Mouse (Mus musculus) C2C12 (cell line): ENCODE results near the gene Bcr. TPM values are rescaled to one million over a fixed set of nuclear protein-coding genes. Genes with fewer than 3 reads are reported as not detected.

ENCODE experiments used
- H3K27me3 ChIP-seq: one replicate; pipeline ENCODE4 v1.6.1; 2011; ENCODE audit not compliant: control insufficient read depth, insufficient read depth, insufficient read length
- H3K36me3 ChIP-seq: one replicate; pipeline ENCODE4 v1.6.1; 2011; ENCODE audit not compliant: control insufficient read depth, insufficient read depth
- H3K4me3 ChIP-seq: one replicate; pipeline ENCODE4 v1.5.1; 2011; ENCODE audit warnings: mild to moderate bottlenecking, control low read depth; ENCODE audit not compliant: poor library complexity, insufficient read depth, severe bottlenecking
- H3K79me2 ChIP-seq: one replicate; pipeline ENCODE4 v1.6.1; 2011; ENCODE audit not compliant: control insufficient read depth, insufficient read depth
- H3K79me3 ChIP-seq: one replicate; pipeline ENCODE4 v1.6.1; 2011; ENCODE audit warnings: low read depth, control low read depth
- H3ac ChIP-seq: one replicate; pipeline ENCODE3; 2011; ENCODE audit warnings: low read depth; ENCODE audit not compliant: control insufficient read depth, insufficient read length
- CEBPB ChIP-seq: IDR thresholded peaks from one replicate; pipeline ENCODE4 v1.6.1; 2011; ENCODE audit warnings: low read depth, mild to moderate bottlenecking, control low read depth, moderate library complexity
- CTCF ChIP-seq: IDR thresholded peaks from one replicate; pipeline ENCODE4 v1.5.1; 2011; ENCODE audit not compliant: control insufficient read depth, insufficient read depth, insufficient read length
- FOSL1 ChIP-seq: IDR thresholded peaks from one replicate; pipeline ENCODE4 v1.8.0; 2011; ENCODE audit warnings: mild to moderate bottlenecking, low read length; ENCODE audit not compliant: poor library complexity, insufficient read depth, severe bottlenecking
- MAX ChIP-seq: IDR thresholded peaks from one replicate; pipeline ENCODE4 v1.6.1; 2011; ENCODE audit warnings: mild to moderate bottlenecking, control low read depth
- MYOD1 ChIP-seq: IDR thresholded peaks from one replicate; pipeline ENCODE4 v1.6.1; 2011; ENCODE audit warnings: low read depth; ENCODE audit not compliant: control insufficient read depth, insufficient read length
- MYOG ChIP-seq: IDR thresholded peaks from one replicate; pipeline ENCODE4 v1.6.1; 2011; ENCODE audit not compliant: control insufficient read depth, insufficient read length; ENCODE audit errors: extremely low read depth
- USF1 ChIP-seq: IDR thresholded peaks from one replicate; pipeline ENCODE4 v1.6.1; 2011; ENCODE audit warnings: low read depth, mild to moderate bottlenecking, control low read depth, moderate library complexity
- polyA plus RNA-seq: library from polyadenylated mRNA; unstranded; fragments of >200 nt; fragmentation: generic; extraction: Trizol; gene quantifications from one replicate; pipeline ENCODE4 v1.2.1, GENCODE M21; 2012; ENCODE audit warnings: missing spikeins

The Bcr gene
- polyA plus RNA-seq, 1 experiment, result 16.1 TPM

GRCm38 (mm10) chr10:75184826-75185225, 124.4 kb downstream of the Bcr start:
- H3K36me3 ChIP-seq, result peaks cover 32% of the 10 kb centered on the region
- H3K4me3 ChIP-seq, result no peak overlapping the region

DNA sequence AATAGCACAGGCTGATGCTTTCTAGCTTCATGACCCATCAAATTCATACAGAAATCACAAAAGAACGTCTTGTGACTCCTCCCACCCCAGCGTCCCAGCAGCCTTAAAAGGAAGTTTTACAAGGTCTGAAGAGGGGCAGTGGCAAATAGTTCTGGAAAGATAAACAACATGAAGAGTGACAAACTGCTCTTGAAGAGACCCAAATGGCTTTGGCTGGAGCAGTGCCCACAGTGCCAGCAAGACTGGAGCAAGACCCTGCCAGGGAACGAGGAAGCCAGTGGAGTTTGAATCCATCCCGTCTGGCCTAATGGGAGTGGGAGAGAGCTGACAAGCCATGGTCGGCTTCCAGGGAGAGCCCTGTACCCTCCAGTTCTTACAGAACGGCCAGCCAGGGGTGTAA, 126.2 kb downstream of the Bcr start:
- Histone ChIP-seq H3ac (no peak overlapping the region), H3K79me2 (no peaks in the 10 kb centered on the region), H3K36me3 (peaks cover 21% of the 10 kb centered on the region), H3K4me3 (no peak overlapping the region), H3K79me3 (no peaks in the 10 kb centered on the region), H3K27me3 (no peaks in the 10 kb centered on the region)
- no peak for TF ChIP-seq FOSL1

More at GRCm38 (mm10) chr10:75184826-75185225, 124.4 kb downstream of the Bcr start:
- no peak for TF ChIP-seq CEBPB
- no peak for TF ChIP-seq CTCF
- no peak for TF ChIP-seq FOSL1
- TF ChIP-seq USF1, result no peak
- TF ChIP-seq MYOG, result no peak
- TF ChIP-seq MYOD1, result no peak
- no peak for TF ChIP-seq MAX
- H3K79me3 ChIP-seq, result no peaks in the 10 kb centered on the region
- no peak overlapping the region for H3ac ChIP-seq
- H3K79me2 ChIP-seq, result no peaks in the 10 kb centered on the region
- H3K27me3 ChIP-seq, result no peaks in the 10 kb centered on the region

GRCm38 (mm10) chr10:75187366-75188056, 127.1 kb downstream of the Bcr start:
- no peak overlapping the region for H3K4me3 ChIP-seq
- H3K27me3 ChIP-seq, result no peaks in the 10 kb centered on the region
- no peaks in the 10 kb centered on the region for H3K79me2 ChIP-seq
- H3K79me3 ChIP-seq, result no peaks in the 10 kb centered on the region
- H3K36me3 ChIP-seq, result peaks cover 13% of the 10 kb centered on the region
- no peak for TF ChIP-seq MYOD1
- TF ChIP-seq USF1, result no peak
- no peak for TF ChIP-seq MYOG
- TF ChIP-seq MAX, result no peak
- no peak for TF ChIP-seq FOSL1
- no peak for TF ChIP-seq CTCF
- TF ChIP-seq CEBPB, result no peak
- no peak overlapping the region for H3ac ChIP-seq

- Histone ChIP-seq H3K4me3 (no peak overlapping the region), H3K79me3 (no peaks in the 10 kb centered on the region), H3K27me3 (no peaks in the 10 kb centered on the region), H3ac (no peak overlapping the region), H3K36me3 (no peaks in the 10 kb centered on the region), H3K79me2 (no peaks in the 10 kb centered on the region)
- TF ChIP-seq MYOD1, result no peak
- TF ChIP-seq FOSL1, result no peak
- no peak for TF ChIP-seq MYOG
- TF ChIP-seq USF1, result no peak
- TF ChIP-seq CEBPB, result no peak
- TF ChIP-seq MAX, result no peak
- no peak for TF ChIP-seq CTCF
Observed at GRCm38 (mm10) chr10:75191647-75192046, 131.3 kb downstream of the Bcr start.

DNA sequence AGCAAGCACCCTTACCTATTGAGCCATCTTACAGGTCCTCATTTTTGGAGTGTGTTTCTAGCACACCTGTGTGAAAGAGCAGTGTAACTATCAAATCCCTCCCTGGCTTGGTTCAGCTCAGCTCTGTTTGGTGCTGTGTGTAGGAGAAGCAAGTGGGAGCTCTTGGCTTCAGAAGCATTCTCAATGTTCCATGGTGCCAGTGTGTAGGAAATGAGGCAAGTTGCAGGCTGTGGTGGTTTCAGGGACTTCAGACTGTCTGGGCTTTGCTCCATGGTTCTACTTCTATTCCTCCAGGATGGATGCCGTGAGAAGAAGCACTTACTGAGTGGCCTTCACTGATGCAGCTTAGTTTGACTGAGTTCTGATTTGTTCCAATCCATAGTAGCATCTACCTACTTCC, 137.4 kb downstream of the Bcr start:
- H3K27me3 ChIP-seq, result no peaks in the 10 kb centered on the region
- H3K79me2 ChIP-seq, result no peaks in the 10 kb centered on the region
- no peak overlapping the region for H3ac ChIP-seq
- TF ChIP-seq MYOD1 (no peak), CTCF (no peak), CEBPB (no peak), FOSL1 (no peak), USF1 (no peak), MYOG (no peak), MAX (no peak)
- H3K36me3 ChIP-seq, result no peaks in the 10 kb centered on the region
- H3K4me3 ChIP-seq, result no peak overlapping the region
- H3K79me3 ChIP-seq, result no peaks in the 10 kb centered on the region

- Histone ChIP-seq H3K4me3 (no peak overlapping the region), H3K79me3 (no peaks in the 10 kb centered on the region), H3K79me2 (no peaks in the 10 kb centered on the region), H3ac (no peak overlapping the region), H3K36me3 (no peaks in the 10 kb centered on the region), H3K27me3 (no peaks in the 10 kb centered on the region)
- TF ChIP-seq MYOD1 (no peak), CEBPB (no peak), USF1 (no peak), CTCF (no peak), MYOG (no peak), MAX (no peak), FOSL1 (no peak)
Observed at GRCm38 (mm10) chr10:75200733-75201132, 140.3 kb downstream of the Bcr start.
